Mouse (Mus musculus): ENCODE measurements around the gene Olfr1247. TPM values are rescaled to one million over a fixed set of nuclear protein-coding genes. Genes with fewer than 3 reads are reported as not detected.
"Not testable (repeated sequence)": the region's sequence is repeated elsewhere in the genome, so short reads cannot be mapped to it uniquely, and the experiment has no call there.

Gene Olfr1247
- not detected for total RNA-seq (2021)
- long read RNA-seq = 0 reads

- DNase-seq (ENCODE audit: low spot score in 2 of 2) = no peak
These were observed at the start of gene Olfr1247 for GRCm38 (mm10) chr2:89614030-89614429. TSS of gene Olfr1247 (minus strand) at chr2:89614130.

GRCm38 (mm10) chr2:89661367-89661766, 47.4 kb upstream of the Olfr1247 start, which contains the start of gene Olfr1250:
TSS of gene Olfr1250 (minus strand) at chr2:89661467.
- no peak for DNase-seq (ENCODE audit: low spot score in 2 of 2)

DNA sequence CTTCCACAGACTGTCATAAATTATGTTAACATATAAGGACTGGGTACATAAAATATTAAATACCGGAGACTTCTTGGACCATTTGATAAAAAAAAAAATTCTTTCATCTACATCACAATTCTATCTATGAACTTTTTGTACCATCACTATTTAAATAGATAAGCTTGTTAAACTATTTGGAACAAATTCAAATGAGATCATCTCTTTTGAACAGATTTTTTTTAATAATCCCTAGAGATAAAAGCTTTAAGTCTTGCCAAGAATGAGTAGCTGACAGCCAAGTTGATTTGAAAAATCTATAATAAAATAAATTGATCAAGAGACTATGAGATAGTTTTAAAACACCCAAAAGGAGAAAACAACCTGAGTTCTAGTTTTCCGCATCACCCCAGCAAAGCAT, 21.0 kb upstream of the Olfr1247 start, which contains the start of gene Olfr1249:
TSS of gene Olfr1249 (minus strand) at position 101 of the 400 bp plus-strand sequence.
- DNase-seq (ENCODE audit: low spot score in 2 of 2) = no peak

GRCm38 (mm10) chr2:89618145-89618544, 4.2 kb upstream of the Olfr1247 start, which contains the start of gene Olfr1248:
TSS of gene Olfr1248 (minus strand) at chr2:89618245.
- DNase-seq (ENCODE audit: low spot score in 2 of 2) = not testable (repeated sequence)

GRCm38 (mm10) chr2:89593057-89593456, 20.9 kb downstream of the Olfr1247 start, which contains the start of gene Olfr1246:
TSS of gene Olfr1246 (minus strand) at chr2:89593157.
- no peak for DNase-seq (ENCODE audit: low spot score in 2 of 2)

DNA sequence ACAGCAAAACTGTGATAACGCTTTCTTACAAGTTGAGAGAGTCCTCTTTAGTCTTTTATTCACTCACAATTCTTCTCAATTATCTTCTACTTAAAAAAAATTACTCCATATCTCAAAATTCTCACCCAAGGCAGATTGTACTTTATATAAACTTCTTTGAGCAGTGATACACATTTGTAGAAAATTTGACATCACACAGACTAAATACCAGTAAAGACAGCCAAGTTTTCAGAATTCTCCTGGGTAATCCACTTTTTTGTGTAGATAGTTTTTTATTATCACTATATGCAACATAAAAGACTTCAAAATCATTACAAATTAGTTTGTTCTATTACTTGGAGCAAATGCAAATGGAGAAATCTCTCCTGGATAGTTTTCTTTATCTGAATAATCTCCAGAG, 35.6 kb downstream of the Olfr1247 start, which contains the start of gene Olfr1245:
TSS of gene Olfr1245 (minus strand) at position 101 of the 400 bp plus-strand sequence.
- DNase-seq (ENCODE audit: low spot score in 2 of 2) = no peak

DNA sequence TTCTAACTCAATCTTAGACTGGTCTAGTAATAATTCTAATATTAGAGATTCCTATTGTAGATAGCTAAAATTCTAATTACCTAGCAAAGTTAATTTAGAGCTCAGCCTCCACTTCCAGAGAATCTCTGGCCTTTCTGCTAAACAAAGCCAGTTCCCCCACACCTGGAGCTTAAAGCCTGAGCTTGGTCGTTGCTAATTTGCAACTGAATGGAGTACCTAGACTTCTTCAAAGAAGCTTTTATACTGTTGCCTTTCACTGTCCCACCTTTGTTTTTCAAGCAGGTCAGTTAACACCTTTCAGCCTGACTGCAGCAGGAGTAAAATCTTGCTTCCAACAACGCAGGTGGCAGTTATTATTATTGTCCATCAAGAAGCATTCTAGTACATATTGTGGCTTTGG, 51.2 kb downstream of the Olfr1247 start:
- DNase-seq (ENCODE audit: low spot score in 2 of 2) = not testable (repeated sequence)

Other genes starting within 250 kb of the Olfr1247 start
- gene Olfr1234, start 249.3 kb downstream of the Olfr1247 start, total RNA-seq (2021) = not detected
- gene Olfr1238, start 204.5 kb downstream of the Olfr1247 start, total RNA-seq (2021) = not detected
- not detected for gene Olfr1239, start 193.7 kb downstream of the Olfr1247 start, total RNA-seq (2021)
- not detected for gene Olfr1240, start 171.1 kb downstream of the Olfr1247 start, total RNA-seq (2021)
- gene Olfr1241, start 127.0 kb downstream of the Olfr1247 start, total RNA-seq (2021) = not detected
- gene Olfr1242, start 115.8 kb downstream of the Olfr1247 start, total RNA-seq (2021) = not detected
- not detected for gene Olfr1243, start 82.6 kb downstream of the Olfr1247 start, total RNA-seq (2021)
- gene Olfr1245, start 35.7 kb downstream of the Olfr1247 start, total RNA-seq (2021) = not detected
- not detected for gene Olfr1246, start 21.0 kb downstream of the Olfr1247 start, total RNA-seq (2021)
- not detected for gene Olfr1248, start 4.1 kb upstream of the Olfr1247 start, total RNA-seq (2021)
- gene Olfr1249, start 20.9 kb upstream of the Olfr1247 start, total RNA-seq (2021) = not detected
- gene Olfr1250, start 47.3 kb upstream of the Olfr1247 start, total RNA-seq (2021) = not detected
- not detected for gene Olfr1251, start 57.8 kb upstream of the Olfr1247 start, total RNA-seq (2021)
- not detected for gene Olfr1252, start 110.9 kb upstream of the Olfr1247 start, total RNA-seq (2021)
- not detected for gene Olfr1253, start 143.0 kb upstream of the Olfr1247 start, total RNA-seq (2021)
- not detected for gene Olfr1254, start 179.5 kb upstream of the Olfr1247 start, total RNA-seq (2021)
- not detected for gene Olfr1255, start 197.9 kb upstream of the Olfr1247 start, total RNA-seq (2021)
- not detected for gene Olfr1256, start 227.4 kb upstream of the Olfr1247 start, total RNA-seq (2021)
- not detected for gene Olfr48, start 234.1 kb upstream of the Olfr1247 start, total RNA-seq (2021)